Mouse (Mus musculus) ES-E14 (cell line): ENCODE results near the gene Mt3.

Experiments
- ZC3H11A ChIP-seq: IDR thresholded peaks from 2 replicates; pipeline ENCODE4 v1.6.1; 2012; ENCODE audit warnings: low read depth, mild to moderate bottlenecking, inconsistent platforms, low read length, borderline replicate concordance
- ZNF384 ChIP-seq: IDR thresholded peaks from 2 replicates; pipeline ENCODE4 v1.6.1; 2012; ENCODE audit warnings: low read depth, low read length, inconsistent platforms

DNA sequence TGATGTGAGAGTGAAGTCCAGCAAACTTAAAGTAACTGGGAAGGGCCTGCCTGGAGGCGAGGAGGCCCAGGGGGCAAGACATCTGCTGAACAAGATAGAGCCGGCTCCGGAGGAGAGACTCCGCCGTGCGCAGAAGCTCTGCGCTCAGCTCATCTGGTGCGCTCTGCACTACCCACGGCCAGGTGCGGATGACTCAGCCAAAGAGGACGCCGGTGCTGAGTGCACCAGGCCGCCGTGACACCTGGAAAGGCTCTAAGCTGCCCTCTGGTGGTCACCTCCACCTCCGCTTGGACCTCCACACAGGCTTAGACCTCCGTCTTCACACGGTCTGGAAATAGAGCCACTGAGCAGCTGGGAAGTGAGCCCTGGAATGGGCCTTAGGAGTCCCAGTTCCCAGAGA, 34.1 kb downstream of the Mt3 start:
- peak; percentile 6; the same call in 1 of the 2 replicates for TF ChIP-seq ZC3H11A
- TF ChIP-seq ZNF384 = no peak
